Mouse (Mus musculus) c-Kit-positive CD71-positive TER-119-negative erythroid progenitor cells, embryonic 14.5 days (primary cell): ENCODE measurements around the gene Cntn5.

Experiments
- DNase-seq: peaks from one replicate; pipeline ENCODE4 v3.0.0-alpha.2; 2013; ENCODE audit warnings: low read depth

The Cntn5 gene

DNA sequence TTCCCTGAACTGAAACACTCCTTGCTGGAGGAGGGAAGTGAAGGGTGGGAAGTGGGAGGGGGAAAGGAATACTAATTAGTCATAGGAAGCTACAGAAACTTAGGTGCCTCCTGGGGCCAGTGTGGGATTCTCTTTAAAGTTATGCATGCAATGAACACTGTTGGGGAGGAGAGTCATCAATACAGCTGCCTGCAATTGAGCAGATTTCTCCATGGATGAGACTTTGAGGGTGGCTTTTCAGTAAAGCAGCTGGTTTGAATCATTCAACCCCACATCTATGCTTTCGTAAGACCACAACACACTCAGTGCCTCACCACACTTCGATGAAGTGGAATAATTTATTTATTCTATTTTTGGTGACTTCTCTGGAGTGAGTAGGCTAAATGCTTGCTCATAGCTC is 674.9 kb downstream of the Cntn5 start:
- DNase-seq: no peak

GRCm38 (mm10) chr9:10226013-10226412 is 678.6 kb downstream of the Cntn5 start:
- no peak for DNase-seq

GRCm38 (mm10) chr9:10186063-10186462 is 718.5 kb downstream of the Cntn5 start:
- no peak for DNase-seq

GRCm38 (mm10) chr9:10170526-10170925 is 734.0 kb downstream of the Cntn5 start:
- no peak for DNase-seq

GRCm38 (mm10) chr9:10121350-10122057 is 783.1 kb downstream of the Cntn5 start:
- no peak for DNase-seq

GRCm38 (mm10) chr9:10116581-10116980 is 788.0 kb downstream of the Cntn5 start:
- DNase-seq: no peak

DNA sequence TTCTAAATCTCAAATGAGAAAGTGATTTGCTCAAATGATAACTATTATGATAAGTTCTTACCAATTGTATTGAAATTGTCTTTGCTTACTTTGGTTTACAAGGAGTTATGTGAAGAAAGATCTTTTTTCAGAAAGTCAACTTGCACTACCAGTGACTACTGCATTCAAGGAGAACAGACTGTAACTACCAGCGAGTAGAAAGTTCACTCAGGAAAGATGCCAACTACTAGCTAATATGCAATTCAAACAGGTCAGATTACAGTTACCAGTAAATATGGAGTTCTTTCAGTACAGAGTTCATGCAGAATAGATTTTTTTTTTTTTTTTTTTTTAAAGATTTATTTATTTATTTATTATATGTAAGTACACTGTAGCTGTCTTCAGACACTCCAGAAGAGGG is 795.4 kb downstream of the Cntn5 start:
- DNase-seq: no peak

DNA sequence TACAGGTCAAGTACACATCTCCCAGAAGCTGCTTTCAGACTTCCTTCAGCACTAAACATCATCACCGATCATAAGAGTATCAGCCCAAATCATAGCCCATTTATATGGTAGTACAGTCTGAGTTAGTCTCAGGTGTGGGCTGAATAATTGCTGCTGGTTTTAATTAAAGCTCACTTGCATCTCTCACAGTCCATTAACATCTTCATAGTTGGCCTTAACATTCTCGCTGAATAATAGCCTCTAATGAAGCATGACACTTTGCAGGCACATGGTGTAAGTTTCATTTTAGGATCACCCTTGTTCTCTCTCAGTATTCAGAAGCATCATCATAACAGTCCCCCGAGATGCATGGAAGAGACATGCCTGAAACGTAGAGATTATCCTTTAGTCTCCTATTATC is 796.7 kb downstream of the Cntn5 start:
- DNase-seq: no peak

GRCm38 (mm10) chr9:10101812-10102440 is 802.6 kb downstream of the Cntn5 start:
- DNase-seq: no peak

- DNase-seq: no peak
Measured at GRCm38 (mm10) chr9:10076282-10076681, 828.3 kb downstream of the Cntn5 start.

- DNase-seq: no peak
Measured at GRCm38 (mm10) chr9:10073401-10073800, 831.2 kb downstream of the Cntn5 start.

GRCm38 (mm10) chr9:10072860-10073259 is 831.7 kb downstream of the Cntn5 start:
- DNase-seq: no peak

DNA sequence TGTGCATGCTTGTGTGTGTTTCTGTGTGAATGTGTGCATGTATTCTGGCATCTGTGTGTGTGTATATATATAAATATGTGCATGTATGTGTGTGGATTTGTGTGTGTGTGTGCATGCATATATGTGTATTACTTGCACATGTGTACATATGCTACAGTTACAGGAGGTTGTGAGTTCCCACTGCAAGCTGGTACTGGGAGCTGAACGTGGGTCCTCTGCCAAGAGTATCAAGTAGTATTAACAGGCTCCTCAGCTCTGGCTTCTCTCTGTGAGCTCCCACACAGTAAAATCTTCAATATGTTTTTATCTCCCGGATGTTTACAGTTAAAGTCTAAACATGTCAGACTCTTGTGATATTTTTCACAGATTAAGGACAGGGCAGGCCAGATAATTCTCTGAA is 833.3 kb downstream of the Cntn5 start:
- no peak for DNase-seq

- DNase-seq: no peak
Measured at GRCm38 (mm10) chr9:10044969-10045789, 859.4 kb downstream of the Cntn5 start.

DNA sequence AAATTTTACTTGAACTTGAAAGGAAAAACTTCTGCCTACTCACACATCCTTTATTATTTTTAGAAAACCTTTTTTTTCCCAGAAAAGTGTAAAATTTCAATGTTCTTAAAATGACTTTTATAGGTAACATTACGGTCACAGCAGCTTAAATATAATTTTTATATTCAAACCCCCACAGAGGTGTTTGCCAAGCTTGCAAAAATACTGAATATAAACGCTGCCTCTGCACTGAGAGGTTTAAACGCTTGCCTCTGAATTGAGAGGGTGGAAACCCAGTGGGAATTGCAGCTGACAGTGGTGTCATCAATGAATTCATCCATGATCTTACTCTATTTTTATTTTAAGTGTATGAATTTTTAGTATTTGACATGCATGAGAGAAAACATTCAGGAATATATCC is 861.6 kb downstream of the Cntn5 start:
- no peak for DNase-seq

- no peak for DNase-seq
Measured at GRCm38 (mm10) chr9:10015129-10015528, 889.4 kb downstream of the Cntn5 start.

GRCm38 (mm10) chr9:9984028-9984427 is 920.5 kb downstream of the Cntn5 start:
- no peak for DNase-seq

- no peak for DNase-seq
Measured at GRCm38 (mm10) chr9:9983220-9983619, 921.4 kb downstream of the Cntn5 start.

DNA sequence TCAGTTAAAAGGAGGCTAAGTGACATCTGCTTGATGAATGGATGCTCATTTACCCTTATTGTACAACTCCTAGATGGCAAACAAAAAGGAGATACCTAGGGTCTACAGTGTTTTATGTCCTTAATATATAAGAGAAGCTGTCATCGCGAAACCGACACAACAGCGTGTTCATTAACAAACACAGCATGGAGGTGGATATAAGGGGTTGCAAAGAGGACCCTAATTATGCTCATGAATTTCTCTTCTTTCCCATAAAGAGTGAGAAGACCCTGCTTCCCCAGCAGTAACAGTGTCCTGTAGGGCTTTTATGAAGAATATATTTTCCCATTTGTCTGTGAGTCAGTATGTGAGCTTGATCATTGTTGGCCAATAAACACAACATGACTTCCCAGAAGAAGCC is 939.2 kb downstream of the Cntn5 start:
- no peak for DNase-seq

DNA sequence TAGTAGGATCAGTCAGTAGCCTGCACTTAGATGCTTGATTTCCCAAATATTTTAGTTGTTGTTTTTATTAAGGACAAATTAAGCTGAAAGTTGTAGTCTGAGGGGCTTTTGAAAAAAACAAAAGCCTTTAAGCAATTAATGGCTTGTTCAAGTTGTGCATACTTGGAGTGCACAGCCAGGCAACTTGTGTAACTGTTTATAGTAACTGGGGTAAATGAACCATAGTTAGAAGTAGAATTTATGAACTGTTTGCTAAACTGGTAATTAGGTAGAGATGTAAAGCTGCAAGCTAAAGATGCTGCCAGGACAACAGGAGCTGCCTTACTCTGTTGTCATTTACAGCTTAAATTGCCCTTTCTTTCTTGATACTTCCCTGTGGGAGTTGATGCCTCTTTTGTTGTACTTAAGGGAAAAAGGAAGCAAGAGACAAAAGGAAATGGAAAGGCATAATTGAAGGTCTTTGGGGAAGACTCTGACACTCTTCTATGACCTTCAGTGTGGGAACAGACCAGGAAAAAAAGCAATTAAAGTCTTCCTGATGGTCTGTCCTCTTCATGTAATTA is 943.9 kb downstream of the Cntn5 start:
- DNase-seq: no peak

GRCm38 (mm10) chr9:9949346-9949745 is 955.2 kb downstream of the Cntn5 start:
- DNase-seq: no peak

DNA sequence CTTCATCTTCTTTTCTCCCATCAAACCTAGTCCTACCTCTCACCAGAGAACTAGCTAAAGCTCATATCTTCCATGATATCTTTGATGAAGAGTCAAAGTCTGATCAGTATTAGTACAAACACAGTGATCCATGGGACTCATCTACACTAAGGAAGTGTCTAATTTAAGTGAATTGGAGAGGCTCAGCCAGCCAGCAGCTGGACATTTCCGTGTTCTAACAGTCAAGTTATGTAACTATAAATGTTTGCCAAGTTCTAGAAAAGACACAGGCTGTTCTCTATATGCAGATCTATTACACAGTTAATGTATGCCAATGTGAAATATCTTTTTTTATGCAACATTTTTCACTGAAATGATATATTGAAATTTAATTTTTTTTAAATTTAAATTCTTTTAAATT is 959.7 kb downstream of the Cntn5 start:
- DNase-seq: no peak
